Comparison of ENCODE assay signal across 10 mouse cellular contexts in the genomic region with DNA sequence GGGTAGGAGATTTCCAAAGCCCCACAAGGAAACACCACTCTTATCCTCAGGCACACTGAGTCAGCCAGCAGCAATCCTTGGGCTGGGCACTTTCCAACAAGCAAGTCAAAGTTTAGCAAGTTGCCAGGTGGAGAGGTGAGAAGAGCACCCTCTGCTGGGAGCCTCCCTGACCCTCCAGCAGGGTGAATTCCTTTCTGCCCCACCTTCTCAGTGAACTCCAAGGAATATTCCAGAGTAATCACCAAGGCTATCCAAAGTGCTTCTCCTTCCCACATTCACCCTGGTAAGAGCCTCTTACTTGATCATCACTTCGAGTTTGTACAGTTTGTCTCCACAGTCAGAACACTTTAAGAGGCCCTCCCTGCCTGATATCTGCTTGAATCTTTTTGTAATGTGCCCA.
DNase-seq lines count a peak whose midpoint lies in the region; ATAC-seq and TF ChIP-seq lines count a peak whose summit lies in the region.
"Had no signal": no experiment of that assay in that cellular context is flagged by ENCODE, and none has a peak within 500 bp of the region (broad histone marks: within the 10 kb centered on the region; RNA-seq: fewer than 3 reads in every experiment).

No protein-coding gene starts in this region.

- no peak for ATAC-seq in heart, embryonic 11.5 days (replicated peaks; ENCODE audit: insufficient number of reproducible peaks, low FRiP score, low TSS enrichment)
- no peak for ATAC-seq in granulocyte monocyte progenitor cell, adult 5-6 weeks (replicated peaks; ENCODE audit: poor library complexity, severe bottlenecking)
- ATAC-seq: forebrain, embryonic 13.5 days had no signal

- TF ChIP-seq POLR2A in thymus, adult 2 months (IDR thresholded peaks at IDR 0.05; ENCODE audit: control insufficient read depth, extremely low read depth, insufficient read depth, low read length, poor library complexity): no peak

- H3K9ac ChIP-seq in heart, embryonic 11.5 days (ENCODE audit: low read depth, low read length): no peak overlapping the region
- H3K9ac ChIP-seq: forebrain, embryonic 13.5 days; heart, embryonic 13.5 days had no signal

- H3K4me3 ChIP-seq in heart, embryonic 11.5 days (ENCODE audit: low read depth, low read length): no peak overlapping the region
- H3K4me3 ChIP-seq in thymus, adult 2 months (ENCODE audit: control insufficient read depth, insufficient read depth, low read length): no peak overlapping the region
- H3K4me3 ChIP-seq: forebrain, embryonic 13.5 days; heart, embryonic 13.5 days had no signal

- no peaks in the 10 kb centered on the region for H3K9me3 ChIP-seq in heart, embryonic 11.5 days (replicated peaks; ENCODE audit: control insufficient read depth, low read length)
- H3K9me3 ChIP-seq: forebrain, embryonic 13.5 days; heart, embryonic 13.5 days had no signal

- DNase-seq in heart, adult 18-20 months: peak; percentile 49 to 51
- peak; percentile 18 for DNase-seq in ovary, postnatal 36 days (ENCODE audit: low spot score)
- DNase-seq in ovary, postnatal 10 days (ENCODE audit: low spot score): no peak
- DNase-seq in brain, adult 2 months (ENCODE audit: low read depth, low spot score): peak; percentile 24
- peak; percentile 28 for DNase-seq in splenic B cell, adult 2 months (ENCODE audit: low read depth, low spot score)
- no peak for DNase-seq in thymus, adult 2 months

- no peak overlapping the region for H3K4me2 ChIP-seq in heart, embryonic 11.5 days
- H3K4me2 ChIP-seq: forebrain, embryonic 13.5 days; heart, embryonic 13.5 days had no signal

- no peaks in the 10 kb centered on the region for H3K36me3 ChIP-seq in heart, embryonic 11.5 days (ENCODE audit: control insufficient read depth, insufficient read depth, low read length)
- H3K36me3 ChIP-seq in splenic B cell, adult 2 months (ENCODE audit: control insufficient read depth, insufficient read depth, low read length, poor library complexity, severe bottlenecking): no peaks in the 10 kb centered on the region
- H3K36me3 ChIP-seq in thymus, adult 2 months (ENCODE audit: control insufficient read depth, insufficient read depth, low read length): no peaks in the 10 kb centered on the region
- H3K36me3 ChIP-seq: heart, embryonic 13.5 days had no signal

- no peaks in the 10 kb centered on the region for H3K4me1 ChIP-seq in heart, embryonic 11.5 days (ENCODE audit: control insufficient read depth, insufficient read depth, low read length)
- H3K4me1 ChIP-seq in thymus, adult 2 months (replicated peaks; ENCODE audit: control insufficient read depth, insufficient read depth, low read length): no peaks in the 10 kb centered on the region
- H3K4me1 ChIP-seq: forebrain, embryonic 13.5 days; heart, embryonic 13.5 days had no signal

- TF ChIP-seq CTCF in thymus, adult 2 months (IDR thresholded peaks at IDR 0.05; ENCODE audit: borderline replicate concordance, control insufficient read depth, extremely low read depth, insufficient read depth, low read length, poor library complexity): no peak

- WGBS in heart, embryonic 11.5 days (ENCODE audit: insufficient replicate concordance): 68% methylated on average over 1 of the region's 1 CpGs
- WGBS in thymus, adult 2 months: 76% methylated on average over 1 of the region's 1 CpGs

- no peaks in the 10 kb centered on the region for H3K27me3 ChIP-seq in heart, embryonic 11.5 days (ENCODE audit: control insufficient read depth, insufficient read depth, low read length)
- H3K27me3 ChIP-seq in splenic B cell, adult 2 months (ENCODE audit: control insufficient read depth, insufficient read depth, low read length, poor library complexity, severe bottlenecking): no peaks in the 10 kb centered on the region
- H3K27me3 ChIP-seq in thymus, adult 2 months (ENCODE audit: control insufficient read depth, insufficient read depth, low read length): no peaks in the 10 kb centered on the region
- H3K27me3 ChIP-seq: forebrain, embryonic 13.5 days; heart, embryonic 13.5 days had no signal

- no peak overlapping the region for H3K27ac ChIP-seq in heart, embryonic 11.5 days (ENCODE audit: low read depth, low read length)
- H3K27ac ChIP-seq in thymus, adult 2 months (ENCODE audit: control insufficient read depth, insufficient read depth, low read length): no peak overlapping the region
- H3K27ac ChIP-seq: forebrain, embryonic 13.5 days; heart, embryonic 13.5 days had no signal

Comparison
In these comparisons a context has a peak if more than half of its experiments do, and no peak if none do; other contexts are left out.
1. DNase-seq: peak in heart, adult 18-20 months (2 of 2), ovary, postnatal 36 days (single experiment), brain, adult 2 months (single experiment) and splenic B cell, adult 2 months (single experiment); none in ovary, postnatal 10 days (single experiment) and thymus, adult 2 months (single experiment).